In genomic region chr7:102023821-102024220, GRCm38 (mm10) we compare ENCODE assay signal across 26 mouse cellular contexts. TPM values are rescaled to one million over a fixed set of nuclear protein-coding genes. Genes with fewer than 3 reads are reported as not detected.
"Had no signal": no experiment of that assay in that cellular context is flagged by ENCODE, and none has a peak within 500 bp of the region (broad histone marks: within the 10 kb centered on the region; RNA-seq: fewer than 3 reads in every experiment).

No protein-coding gene starts in this region.

- H3K4me1 ChIP-seq: limb, embryonic 12.5 days; limb, embryonic 15.5 days; lung, embryonic 15.5 days; midbrain, embryonic 12.5 days; neural tube, embryonic 13.5 days had no signal

- DNase-seq: kidney, adult 2 months; kidney, postnatal 25 days; layer of hippocampus, adult 9-11 months; left cerebral cortex, postnatal 4 days; liver, embryonic 13.5 days; lung, adult 18-20 months; lung, postnatal 10 days; lung, postnatal 36 days; right cerebral cortex, postnatal 4 days; thymus, postnatal 25 days had no signal

- H3K9ac ChIP-seq: limb, embryonic 12.5 days; limb, embryonic 15.5 days; liver, embryonic 13.5 days; lung, embryonic 15.5 days; midbrain, embryonic 12.5 days; neural tube, embryonic 13.5 days had no signal

- H3K4me2 ChIP-seq: limb, embryonic 12.5 days; limb, embryonic 15.5 days; liver, embryonic 13.5 days; lung, embryonic 15.5 days; midbrain, embryonic 12.5 days; neural tube, embryonic 13.5 days had no signal

- ATAC-seq: intestine, postnatal 0 days; midbrain, embryonic 16.5 days had no signal

- H3K27ac ChIP-seq: kidney, postnatal 0 days; layer of hippocampus, adult 2 months; limb, embryonic 12.5 days; limb, embryonic 15.5 days; liver, embryonic 13.5 days; lung, embryonic 15.5 days; midbrain, embryonic 12.5 days; neural tube, embryonic 13.5 days; stomach, postnatal 0 days had no signal

- H3K9me3 ChIP-seq: limb, embryonic 12.5 days; limb, embryonic 15.5 days; liver, embryonic 13.5 days; lung, embryonic 15.5 days; midbrain, embryonic 12.5 days; neural tube, embryonic 13.5 days had no signal

- H3K27me3 ChIP-seq: limb, embryonic 12.5 days; limb, embryonic 15.5 days; liver, embryonic 13.5 days; lung, embryonic 15.5 days; midbrain, embryonic 12.5 days; neural tube, embryonic 13.5 days had no signal

- H3K4me3 ChIP-seq: layer of hippocampus, adult 2 months; limb, embryonic 12.5 days; limb, embryonic 15.5 days; liver, embryonic 13.5 days; lung, embryonic 15.5 days; midbrain, embryonic 12.5 days; myocyte; neural tube, embryonic 13.5 days had no signal

RNA-seq across cellular contexts. Expression of gene Xntrpc, which starts 41.7 kb away (rescaled TPM):
- polyA plus RNA-seq: intestine, postnatal 0 days had no signal

RNA-seq across cellular contexts. Expression of gene Trpc2, which starts 59.1 kb away (rescaled TPM):
- polyA plus RNA-seq: intestine, embryonic 14.5 days; kidney, adult 2 months; kidney, embryonic 14.5 days; kidney, postnatal 0 days; large intestine, adult 2 months; limb, embryonic 12.5 days; limb, embryonic 15.5 days; liver, embryonic 13.5 days; lung, embryonic 15.5 days; midbrain, embryonic 12.5 days; midbrain, embryonic 16.5 days; myocyte; stomach, embryonic 14.5 days; stomach, postnatal 0 days; thymus, postnatal 0 days had no signal
